Mouse (Mus musculus): ENCODE results near the gene Sephs2. TPM values are rescaled to one million over a fixed set of nuclear protein-coding genes. Genes with fewer than 3 reads are reported as not detected.
"Not testable (repeated sequence)": the region's sequence is repeated elsewhere in the genome, so short reads cannot be mapped to it uniquely, and the experiment has no call there.

Gene Sephs2
- total RNA-seq, 2 experiments from 2014 or later: 26.7 to 31.4 TPM

- DNase-seq: no peak
- intact Hi-C loops (cut with DNase I): no loop called here
These were observed 1.3 kb downstream of the Sephs2 start for GRCm38 (mm10) chr7:127272566-127272965.

DNA sequence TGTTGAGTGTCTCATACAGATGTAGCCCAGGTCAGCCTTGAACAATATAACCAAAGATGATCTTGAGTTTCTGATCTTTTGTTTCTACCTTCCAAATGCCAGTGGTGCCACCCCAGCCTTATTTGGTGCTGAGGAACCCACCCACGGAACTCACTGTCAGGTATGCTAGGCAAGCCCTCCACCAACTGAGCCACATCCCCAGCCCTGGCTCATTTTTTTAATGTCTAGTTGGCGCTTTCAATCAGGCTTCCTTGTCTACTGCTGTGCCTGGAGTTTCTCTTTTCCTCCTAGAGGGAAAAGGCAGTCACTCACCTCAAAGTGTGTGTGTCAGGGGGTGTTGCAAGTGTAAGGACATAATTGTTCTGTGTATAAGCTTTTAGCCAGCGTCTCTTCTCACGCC is 2.8 kb downstream of the Sephs2 start:
- intact Hi-C loops (cut with DNase I): no loop called here
- DNase-seq: no peak

DNA sequence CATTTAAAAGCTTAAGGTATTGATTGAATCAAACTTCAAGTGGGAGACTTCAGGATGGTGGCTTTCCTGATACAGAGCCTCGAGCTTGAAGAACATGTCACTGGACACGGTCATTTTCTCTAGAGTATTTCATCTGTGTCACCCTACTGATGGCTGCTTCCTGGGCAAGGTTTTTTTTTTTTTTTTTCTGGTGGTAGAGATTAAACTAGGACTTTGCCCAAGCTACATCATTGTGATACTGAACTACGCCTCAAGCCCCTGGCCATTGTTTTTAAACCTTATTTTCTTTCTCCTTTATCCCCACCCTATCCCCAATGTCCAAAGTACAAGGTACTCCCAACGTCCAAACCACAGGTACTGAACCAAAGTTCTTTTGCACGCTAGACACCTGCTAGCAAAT is 3.2 kb downstream of the Sephs2 start:
- DNase-seq: no peak
- intact Hi-C loops (cut with DNase I): no loop called here

DNA sequence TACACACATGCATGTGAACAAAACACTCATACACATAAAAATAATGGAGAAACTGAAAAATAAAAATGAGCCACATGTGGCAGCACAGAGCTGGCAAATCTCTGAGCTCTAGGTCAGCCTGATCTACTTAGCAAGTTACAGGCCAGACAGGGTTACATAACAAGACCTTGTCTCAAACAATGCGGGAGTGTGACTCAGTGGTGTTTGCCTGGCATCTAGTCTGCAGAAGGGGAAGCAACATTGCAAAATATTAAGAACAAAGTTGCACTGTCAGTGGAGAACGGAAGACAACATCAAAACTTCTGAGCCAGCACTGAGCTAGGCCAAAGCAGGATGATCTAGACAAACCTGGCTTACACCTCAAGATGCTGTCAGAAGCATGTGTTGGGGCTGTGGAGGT is 3.6 kb downstream of the Sephs2 start:
- no peak for DNase-seq
- intact Hi-C loops (cut with DNase I): no loop called here

GRCm38 (mm10) chr7:127263526-127263925 is 10.3 kb downstream of the Sephs2 start:
- intact Hi-C loops (cut with DNase I): loop anchor here (5.0 kb wide), 1 partner anchor 79 kb away; no protein-coding TSS in a partner anchor
- DNase-seq: no peak

- intact Hi-C loops (cut with DNase I): loop anchor here (5.0 kb wide), 1 partner anchor 80 kb away; no protein-coding TSS in a partner anchor
- no peak for DNase-seq
These were observed 11.5 kb downstream of the Sephs2 start for GRCm38 (mm10) chr7:127262218-127262961.

DNA sequence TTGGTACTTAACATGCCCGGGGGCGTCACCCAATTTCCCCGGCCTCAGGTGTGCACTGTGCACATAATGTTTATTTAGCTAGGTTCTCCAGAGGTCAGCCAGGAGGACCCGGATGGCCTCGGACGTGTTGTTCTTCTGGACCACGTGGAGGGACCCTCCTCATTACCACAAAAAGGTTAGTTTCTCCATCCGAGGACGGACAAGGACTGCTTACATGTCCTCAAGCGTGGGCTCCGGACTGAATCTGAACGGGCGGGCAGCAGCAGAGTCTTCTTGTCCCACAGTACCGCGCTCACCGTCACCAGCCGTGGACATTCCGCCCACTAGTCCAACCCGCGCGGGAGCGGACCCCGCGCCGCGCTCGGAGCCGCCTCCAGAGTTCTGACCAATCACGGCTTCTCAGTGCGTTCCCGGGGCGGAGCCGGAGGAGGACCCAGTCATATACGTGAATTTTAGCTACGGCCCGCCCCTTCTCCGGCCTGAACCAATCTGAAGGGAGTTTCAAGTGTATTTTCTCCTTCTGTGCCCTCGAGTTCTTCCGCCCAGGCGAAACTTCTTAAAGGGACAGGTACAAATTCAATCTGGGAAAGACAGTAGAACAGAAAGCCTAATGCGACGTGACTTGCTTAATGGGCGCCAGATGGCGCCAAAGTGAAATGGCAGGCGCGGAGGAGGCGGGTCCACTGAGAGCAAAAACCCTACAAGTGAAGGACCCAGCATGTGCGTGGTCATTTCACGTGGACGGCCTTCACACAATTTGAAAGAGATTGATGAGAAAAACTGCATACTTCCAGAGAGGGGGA is 13.3 kb downstream of the Sephs2 start, which contains the start of gene Dctpp1:
Dctpp1 (minus strand) TSS at position 401 of the 803 bp plus-strand sequence.
- DNase-seq: peak; percentile 94 to 95
- intact Hi-C loops (cut with DNase I): loop anchor here (2.0 to 5.0 kb wide), 2 partner anchors 14 to 82 kb away; partner anchors contain the start of gene Sephs2

- intact Hi-C loops (cut with DNase I): loop anchor here (5.0 kb wide), 1 partner anchor 253 kb away; the partner anchor contains the start of gene Srcap
- DNase-seq: no peak
These were observed 14.5 kb downstream of the Sephs2 start for GRCm38 (mm10) chr7:127259186-127259905.

- DNase-seq: no peak
- intact Hi-C loops (cut with DNase I): loop anchor here (5.0 kb wide), 1 partner anchor 256 kb away; the partner anchor contains the start of gene Srcap
These were observed 17.3 kb downstream of the Sephs2 start for GRCm38 (mm10) chr7:127256518-127256917.

- DNase-seq: no peak
- intact Hi-C loops (cut with DNase I): loop anchor here (5.0 kb wide), 1 partner anchor 256 kb away; the partner anchor contains the start of gene Srcap
These were observed 17.9 kb downstream of the Sephs2 start for GRCm38 (mm10) chr7:127255965-127256364.

- no peak for DNase-seq
- intact Hi-C loops (cut with DNase I): loop anchor here (5.0 kb wide), 1 partner anchor 257 kb away; the partner anchor contains the start of gene Srcap
These were observed 18.8 kb downstream of the Sephs2 start for GRCm38 (mm10) chr7:127255008-127255407.

DNA sequence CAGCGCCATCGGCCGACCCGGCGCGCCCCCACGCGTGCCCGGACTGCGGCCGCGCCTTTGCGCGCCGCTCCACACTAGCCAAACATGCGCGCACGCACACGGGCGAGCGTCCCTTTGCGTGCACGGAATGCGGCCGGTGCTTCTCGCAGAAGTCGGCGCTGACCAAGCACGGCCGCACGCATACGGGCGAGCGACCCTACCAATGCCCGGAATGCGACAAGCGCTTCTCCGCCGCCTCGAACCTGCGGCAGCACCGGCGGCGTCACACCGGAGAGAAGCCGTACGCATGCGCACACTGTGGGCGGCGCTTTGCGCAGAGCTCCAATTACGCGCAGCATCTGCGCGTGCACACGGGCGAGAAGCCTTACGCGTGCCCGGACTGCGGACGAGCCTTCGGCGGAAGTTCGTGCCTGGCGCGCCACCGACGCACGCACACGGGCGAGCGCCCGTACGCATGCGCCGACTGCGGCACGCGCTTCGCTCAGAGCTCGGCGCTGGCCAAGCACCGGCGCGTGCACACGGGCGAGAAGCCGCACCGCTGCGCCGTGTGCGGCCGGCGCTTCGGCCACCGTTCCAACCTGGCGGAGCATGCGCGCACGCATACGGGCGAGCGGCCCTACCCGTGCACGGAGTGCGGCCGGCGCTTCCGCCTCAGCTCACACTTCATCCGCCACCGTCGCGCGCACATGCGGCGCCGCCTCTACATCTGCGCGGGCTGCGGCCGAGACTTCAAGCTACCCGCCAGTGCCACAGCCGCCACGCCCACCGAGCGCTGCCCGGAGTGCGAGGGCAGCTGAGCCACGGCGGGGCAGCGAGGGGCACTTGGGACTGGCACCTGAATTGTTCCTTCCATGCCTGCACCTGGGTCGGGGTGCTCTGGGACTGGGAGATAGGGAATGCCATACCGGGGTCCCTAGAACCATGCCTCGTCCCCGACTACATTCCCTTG is 19.8 kb downstream of the Sephs2 start:
- DNase-seq: peak; percentile 94 to 95
- intact Hi-C loops (cut with DNase I): no loop called here

GRCm38 (mm10) chr7:127253341-127253740 is 20.5 kb downstream of the Sephs2 start:
- intact Hi-C loops (cut with DNase I): no loop called here
- DNase-seq: no peak

DNA sequence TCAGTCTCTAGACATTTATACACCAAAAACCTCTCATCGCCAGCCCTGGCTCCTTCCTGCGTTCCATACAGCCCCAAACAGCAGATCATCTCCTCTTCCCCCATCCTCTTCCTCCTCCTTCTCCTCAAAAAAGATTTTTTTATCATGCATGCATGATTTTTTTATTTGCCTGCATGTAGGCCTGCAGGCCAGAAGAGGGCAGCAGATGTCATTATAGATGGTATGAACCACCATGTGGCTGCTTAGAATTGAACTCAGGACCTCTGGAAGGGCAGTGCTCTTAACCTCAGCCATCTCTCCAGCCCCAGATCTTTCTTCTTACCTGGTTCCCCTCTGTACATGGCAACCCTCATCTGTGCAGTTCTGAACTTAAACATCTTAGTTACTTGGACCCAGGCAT is 21.4 kb downstream of the Sephs2 start:
- DNase-seq: peak in 1 of 2 experiments; percentile 18
- intact Hi-C loops (cut with DNase I): no loop called here

DNA sequence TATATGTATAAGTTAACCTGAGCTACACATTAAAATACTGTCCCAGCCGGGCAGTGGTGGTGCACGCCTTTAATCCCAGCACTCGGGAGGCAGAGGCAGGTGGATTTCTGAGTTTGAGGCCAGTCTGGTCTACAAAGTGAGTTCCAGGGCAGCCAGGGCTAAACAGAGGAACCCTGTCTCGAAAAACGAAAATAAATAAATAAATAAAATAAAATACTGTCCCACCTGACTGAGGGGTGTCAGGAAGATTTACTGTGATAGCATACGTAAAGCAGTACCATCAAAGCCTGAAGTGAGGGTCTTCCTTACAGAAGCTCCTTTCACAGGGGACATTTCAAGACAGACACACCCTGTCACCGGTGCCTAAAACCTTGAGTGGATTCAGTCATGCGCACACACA is 23.3 kb downstream of the Sephs2 start:
- DNase-seq; intact Hi-C loops (cut with DNase I): not testable (repeated sequence)

GRCm38 (mm10) chr7:127244658-127245510 is 29.0 kb downstream of the Sephs2 start:
- DNase-seq: no peak
- intact Hi-C loops (cut with DNase I): no loop called here

- DNase-seq: peak; percentile 92 to 93
- intact Hi-C loops (cut with DNase I): no loop called here
These were observed 29.8 kb downstream of the Sephs2 start, which contains the start of gene Zfp771 for GRCm38 (mm10) chr7:127243870-127244657. Zfp771 (plus strand) TSS chr7:127244274.

All from heart, postnatal 36 days (tissue).